Mouse (Mus musculus): ENCODE results near the gene Angptl1. TPM values are rescaled to one million over a fixed set of nuclear protein-coding genes. Genes with fewer than 3 reads are reported as not detected.

Gene Angptl1
- polyA plus RNA-seq, 1 experiment from 2014 or later, result 3.8 TPM

DNA sequence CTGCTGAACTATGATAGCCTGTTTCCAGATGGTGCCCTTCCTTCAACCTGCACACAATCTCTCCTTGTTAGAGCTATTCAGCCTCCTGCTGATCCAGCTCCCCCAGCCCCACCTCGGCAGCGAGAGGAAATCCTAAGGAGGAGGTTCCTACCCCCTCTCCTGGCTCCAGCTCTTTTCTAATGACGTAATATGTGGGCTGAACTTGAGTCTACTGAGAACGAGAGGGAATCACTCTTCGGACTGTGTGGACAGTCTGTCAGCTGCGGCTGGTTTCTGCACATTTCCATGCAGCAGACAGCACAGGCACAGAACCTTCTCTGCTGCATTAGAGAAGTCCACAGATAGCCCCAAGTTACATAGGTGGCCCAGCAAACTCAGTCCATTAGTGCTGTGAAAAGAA is 333 bp downstream of the Angptl1 start:
- peak overlapping the region; percentile 45 for H3K27ac ChIP-seq (ENCODE audit: low read length)
- 11% methylated on average over 6 of the region's 6 CpGs for whole genome bisulfite sequencing
- no peaks in the 10 kb centered on the region for H3K9me3 ChIP-seq (replicated peaks; ENCODE audit: control insufficient read depth, low read length)
- no peaks in the 10 kb centered on the region for H3K36me3 ChIP-seq (ENCODE audit: control insufficient read depth, insufficient read depth)
- peak; percentile 86 for ATAC-seq (replicated peaks; ENCODE audit: extremely low read depth, insufficient read depth, low FRiP score)
- H3K9ac ChIP-seq (ENCODE audit: low read length), result peak overlapping the region; percentile 55; the same call in 1 of the 2 replicates
- H3K4me3 ChIP-seq (ENCODE audit: low read length), result peak overlapping the region; percentile 34
- H3K27me3 ChIP-seq (ENCODE audit: control insufficient read depth, insufficient read depth, low read length), result no peaks in the 10 kb centered on the region
- H3K4me1 ChIP-seq (ENCODE audit: control insufficient read depth, insufficient read depth, low read length), result peaks cover 19% of the 10 kb centered on the region
- H3K4me2 ChIP-seq (ENCODE audit: low read depth, low read length), result peak overlapping the region; percentile 59

DNA sequence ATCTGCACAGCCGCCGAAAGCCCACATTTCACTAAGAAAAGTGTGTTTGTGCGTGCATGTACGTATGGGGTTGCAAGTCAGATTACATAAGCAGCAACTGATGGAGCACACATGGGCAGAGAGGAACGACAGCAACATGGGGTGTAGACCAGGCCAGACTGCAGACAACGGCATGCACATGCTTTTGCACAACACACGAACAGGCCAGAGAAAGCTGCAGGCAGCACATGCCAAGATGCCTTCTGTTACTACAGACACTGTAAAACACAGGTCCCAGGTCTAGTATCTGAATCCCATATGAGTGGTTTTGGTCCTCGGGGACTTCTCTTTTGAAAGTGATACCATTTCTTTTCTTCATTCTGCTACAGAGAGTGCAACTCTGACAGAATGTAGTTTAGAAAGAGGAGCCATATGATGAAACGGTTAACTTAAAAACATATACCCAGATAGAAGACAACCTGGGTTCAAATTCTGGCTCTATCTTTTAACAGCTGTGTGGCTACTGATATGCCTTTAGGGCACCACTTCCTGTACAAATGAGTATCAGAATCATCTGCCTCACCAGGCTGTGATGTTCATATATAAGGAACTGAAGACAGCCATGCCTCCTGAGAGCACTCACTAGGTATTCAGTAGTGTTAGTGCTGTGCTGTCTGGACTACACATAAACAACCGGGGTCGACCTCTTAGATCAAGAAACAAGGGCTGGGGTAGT is 3.4 kb downstream of the Angptl1 start:
- Histone ChIP-seq H3K4me1 (ENCODE audit: control insufficient read depth, insufficient read depth, low read length) (peaks cover 25% of the 10 kb centered on the region), H3K4me2 (ENCODE audit: low read depth, low read length) (no peak overlapping the region), H3K27me3 (ENCODE audit: control insufficient read depth, insufficient read depth, low read length) (no peaks in the 10 kb centered on the region), H3K9ac (ENCODE audit: low read length) (no peak overlapping the region), H3K27ac (ENCODE audit: low read length) (no peak overlapping the region), H3K9me3 (replicated peaks; ENCODE audit: control insufficient read depth, low read length) (no peaks in the 10 kb centered on the region), H3K4me3 (ENCODE audit: low read length) (no peak overlapping the region), H3K36me3 (ENCODE audit: control insufficient read depth, insufficient read depth) (no peaks in the 10 kb centered on the region)
- no peak for ATAC-seq (replicated peaks; ENCODE audit: extremely low read depth, insufficient read depth, low FRiP score)
- 74% methylated on average over 11 of the region's 11 CpGs for WGBS

DNA sequence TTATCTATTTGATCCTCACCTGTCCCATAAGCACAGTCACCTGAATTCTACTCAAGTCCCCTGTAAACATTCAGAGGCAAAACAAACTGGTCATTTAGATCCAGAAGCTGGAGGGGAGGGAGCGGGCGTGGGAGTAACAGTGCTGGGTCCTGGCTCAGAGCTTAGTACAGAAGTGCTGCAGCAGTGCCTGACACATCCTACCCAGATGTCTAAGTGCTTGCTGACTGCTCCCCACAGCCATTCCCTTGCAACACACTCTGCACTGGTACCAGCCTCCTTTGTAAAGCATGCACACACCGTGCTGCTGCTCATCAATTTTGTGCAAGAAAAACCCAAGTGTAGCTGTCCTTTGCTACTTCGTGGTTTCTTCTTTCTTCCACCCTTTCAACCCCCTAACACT is 8.7 kb downstream of the Angptl1 start:
- H3K9me3 ChIP-seq (replicated peaks; ENCODE audit: control insufficient read depth, low read length), result no peaks in the 10 kb centered on the region
- no peak overlapping the region for H3K4me2 ChIP-seq (ENCODE audit: low read depth, low read length)
- ATAC-seq (replicated peaks; ENCODE audit: extremely low read depth, insufficient read depth, low FRiP score), result no peak

DNA sequence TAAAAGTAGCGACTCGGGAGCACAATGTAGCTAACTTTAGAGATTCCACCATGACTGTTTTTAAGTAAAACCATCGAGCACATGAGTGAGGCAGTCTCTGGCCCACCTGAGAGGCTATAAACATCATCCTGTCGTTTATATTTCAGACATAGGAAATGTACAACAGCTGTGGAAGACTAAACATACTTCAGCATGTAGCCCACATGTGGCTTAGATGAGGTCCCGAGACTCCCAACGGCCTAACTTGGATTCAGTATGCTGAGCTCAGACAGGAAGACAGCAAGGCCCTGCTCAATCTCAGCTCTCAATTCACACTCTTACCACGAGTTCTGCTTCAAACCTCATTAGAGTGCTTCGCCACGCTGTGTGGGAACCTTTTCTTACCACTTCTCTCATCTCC is 14.0 kb downstream of the Angptl1 start:
- no peak overlapping the region for H3K27ac ChIP-seq (ENCODE audit: low read length)
- no peaks in the 10 kb centered on the region for H3K36me3 ChIP-seq (ENCODE audit: control insufficient read depth, insufficient read depth)
- ATAC-seq (replicated peaks; ENCODE audit: extremely low read depth, insufficient read depth, low FRiP score), result no peak
- H3K27me3 ChIP-seq (ENCODE audit: control insufficient read depth, insufficient read depth, low read length), result no peaks in the 10 kb centered on the region
- no peaks in the 10 kb centered on the region for H3K9me3 ChIP-seq (replicated peaks; ENCODE audit: control insufficient read depth, low read length)
- H3K4me3 ChIP-seq (ENCODE audit: low read length), result no peak overlapping the region
- H3K4me1 ChIP-seq (ENCODE audit: control insufficient read depth, insufficient read depth, low read length), result no peaks in the 10 kb centered on the region
- 64% methylated on average over 9 of the region's 9 CpGs for WGBS
- no peak overlapping the region for H3K9ac ChIP-seq (ENCODE audit: low read length)
- H3K4me2 ChIP-seq (ENCODE audit: low read depth, low read length), result no peak overlapping the region

More for the DNA sequence above, 8.7 kb downstream of the Angptl1 start:
- WGBS, result 47% methylated on average over 4 of the region's 4 CpGs
- H3K27ac ChIP-seq (ENCODE audit: low read length), result no peak overlapping the region
- H3K4me1 ChIP-seq (ENCODE audit: control insufficient read depth, insufficient read depth, low read length), result peaks cover 10% of the 10 kb centered on the region
- no peak overlapping the region for H3K9ac ChIP-seq (ENCODE audit: low read length)
- H3K27me3 ChIP-seq (ENCODE audit: control insufficient read depth, insufficient read depth, low read length), result no peaks in the 10 kb centered on the region
- no peaks in the 10 kb centered on the region for H3K36me3 ChIP-seq (ENCODE audit: control insufficient read depth, insufficient read depth)
- no peak overlapping the region for H3K4me3 ChIP-seq (ENCODE audit: low read length)

DNA sequence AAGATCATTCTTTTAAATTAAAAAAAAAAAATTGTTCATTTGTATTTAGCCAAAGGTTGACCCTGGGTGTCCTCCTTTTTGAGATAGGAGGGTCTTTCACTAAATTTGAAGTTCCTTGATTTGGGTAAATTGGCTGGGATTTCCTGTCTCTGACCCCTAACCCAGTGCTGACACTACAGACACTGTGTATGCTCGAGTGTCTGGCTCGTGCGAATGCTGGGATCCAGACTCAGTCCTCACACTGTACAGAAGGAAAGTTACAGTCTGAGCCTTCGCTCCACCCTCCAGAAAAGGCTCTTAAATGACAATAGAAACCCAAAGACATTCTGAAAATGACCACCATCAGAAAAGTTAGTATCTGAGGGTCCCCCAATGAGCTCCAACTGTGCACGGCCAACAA is 14.5 kb downstream of the Angptl1 start:
- Histone ChIP-seq H3K27me3 (ENCODE audit: control insufficient read depth, insufficient read depth, low read length) (no peaks in the 10 kb centered on the region), H3K9ac (ENCODE audit: low read length) (no peak overlapping the region), H3K36me3 (ENCODE audit: control insufficient read depth, insufficient read depth) (no peaks in the 10 kb centered on the region), H3K27ac (ENCODE audit: low read length) (no peak overlapping the region), H3K4me2 (ENCODE audit: low read depth, low read length) (no peak overlapping the region), H3K9me3 (replicated peaks; ENCODE audit: control insufficient read depth, low read length) (no peaks in the 10 kb centered on the region), H3K4me3 (ENCODE audit: low read length) (no peak overlapping the region), H3K4me1 (ENCODE audit: control insufficient read depth, insufficient read depth, low read length) (no peaks in the 10 kb centered on the region)
- WGBS, result 81% methylated on average over 5 of the region's 5 CpGs
- no peak for ATAC-seq (replicated peaks; ENCODE audit: extremely low read depth, insufficient read depth, low FRiP score)

DNA sequence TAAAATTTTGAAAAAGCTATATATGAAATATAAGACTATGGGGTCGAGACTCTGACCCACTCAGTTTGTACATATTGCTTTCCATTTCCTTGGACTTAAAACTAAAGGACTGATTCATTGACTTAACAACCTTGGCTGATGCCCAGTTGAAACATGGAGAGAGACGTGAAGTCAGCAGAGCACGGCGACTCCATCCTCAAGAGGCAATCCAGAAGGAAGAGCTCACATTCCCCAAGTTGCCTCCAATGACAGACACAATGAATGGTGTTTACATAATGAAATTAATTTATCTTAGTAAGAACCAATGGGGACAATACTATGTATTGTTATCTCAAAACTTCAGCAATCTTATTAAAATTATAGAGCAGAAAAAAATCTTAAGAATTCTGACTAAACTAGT is 16.2 kb downstream of the Angptl1 start:
- ATAC-seq (replicated peaks; ENCODE audit: extremely low read depth, insufficient read depth, low FRiP score), result no peak
- Histone ChIP-seq H3K4me3 (ENCODE audit: low read length) (no peak overlapping the region), H3K27me3 (ENCODE audit: control insufficient read depth, insufficient read depth, low read length) (no peaks in the 10 kb centered on the region), H3K4me2 (ENCODE audit: low read depth, low read length) (no peak overlapping the region), H3K27ac (ENCODE audit: low read length) (no peak overlapping the region), H3K9ac (ENCODE audit: low read length) (no peak overlapping the region), H3K36me3 (ENCODE audit: control insufficient read depth, insufficient read depth) (no peaks in the 10 kb centered on the region), H3K9me3 (replicated peaks; ENCODE audit: control insufficient read depth, low read length) (no peaks in the 10 kb centered on the region), H3K4me1 (ENCODE audit: control insufficient read depth, insufficient read depth, low read length) (no peaks in the 10 kb centered on the region)
- 71% methylated on average over 4 of the region's 4 CpGs for WGBS

DNA sequence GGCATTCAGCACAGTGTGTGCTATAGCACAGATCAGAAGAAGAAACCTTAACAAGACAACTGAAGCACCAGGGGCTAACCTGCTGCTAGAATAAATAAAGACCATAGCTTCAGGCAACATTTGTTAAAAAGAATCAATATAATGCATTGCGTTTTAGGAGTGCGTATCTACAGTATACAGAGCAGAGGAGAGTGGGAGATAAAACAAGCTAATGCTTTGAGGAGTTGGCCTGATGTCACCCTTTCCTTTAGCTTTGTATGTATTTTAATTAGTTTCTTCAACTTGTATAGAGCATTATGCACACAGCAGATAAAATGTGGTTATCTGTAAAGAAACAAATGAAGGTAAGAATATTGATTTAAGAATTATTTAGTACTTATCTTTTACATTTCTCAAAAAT is 18.3 kb downstream of the Angptl1 start:
- no peak overlapping the region for H3K4me3 ChIP-seq (ENCODE audit: low read length)
- H3K36me3 ChIP-seq (ENCODE audit: control insufficient read depth, insufficient read depth), result no peaks in the 10 kb centered on the region
- no peaks in the 10 kb centered on the region for H3K9me3 ChIP-seq (replicated peaks; ENCODE audit: control insufficient read depth, low read length)
- no peak for ATAC-seq (replicated peaks; ENCODE audit: extremely low read depth, insufficient read depth, low FRiP score)
- H3K4me1 ChIP-seq (ENCODE audit: control insufficient read depth, insufficient read depth, low read length), result no peaks in the 10 kb centered on the region
- no peaks in the 10 kb centered on the region for H3K27me3 ChIP-seq (ENCODE audit: control insufficient read depth, insufficient read depth, low read length)
- H3K9ac ChIP-seq (ENCODE audit: low read length), result no peak overlapping the region
- 93% methylated on average over 2 of the region's 2 CpGs for WGBS
- H3K27ac ChIP-seq (ENCODE audit: low read length), result no peak overlapping the region
- no peak overlapping the region for H3K4me2 ChIP-seq (ENCODE audit: low read depth, low read length)

DNA sequence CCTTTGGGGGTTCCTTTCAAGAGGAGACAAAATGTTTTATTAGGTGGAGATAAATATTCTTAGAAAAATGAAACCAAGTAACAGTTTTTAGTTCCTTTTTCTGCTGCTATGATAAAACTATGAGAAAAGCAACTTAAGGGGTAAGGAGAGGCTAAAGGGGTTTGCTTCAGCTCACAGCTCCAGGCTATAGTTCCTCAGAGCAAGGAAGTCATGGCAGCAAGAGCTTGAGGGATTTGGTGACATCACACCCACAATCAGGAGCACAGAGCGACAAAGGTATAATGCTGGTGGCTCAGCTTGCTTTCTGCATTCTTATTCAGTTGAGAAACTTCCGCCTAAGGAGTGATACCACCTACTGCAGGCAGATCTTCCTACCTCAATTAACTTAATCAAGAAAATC is 20.8 kb downstream of the Angptl1 start:
- no peaks in the 10 kb centered on the region for H3K27me3 ChIP-seq (ENCODE audit: control insufficient read depth, insufficient read depth, low read length)
- H3K4me2 ChIP-seq (ENCODE audit: low read depth, low read length), result no peak overlapping the region
- peaks cover 8% of the 10 kb centered on the region for H3K4me1 ChIP-seq (ENCODE audit: control insufficient read depth, insufficient read depth, low read length)
- no peaks in the 10 kb centered on the region for H3K9me3 ChIP-seq (replicated peaks; ENCODE audit: control insufficient read depth, low read length)
- no peak for ATAC-seq (replicated peaks; ENCODE audit: extremely low read depth, insufficient read depth, low FRiP score)
- H3K9ac ChIP-seq (ENCODE audit: low read length), result no peak overlapping the region
- no peaks in the 10 kb centered on the region for H3K36me3 ChIP-seq (ENCODE audit: control insufficient read depth, insufficient read depth)
- 91% methylated on average over 2 of the region's 2 CpGs for WGBS
- H3K4me3 ChIP-seq (ENCODE audit: low read length), result no peak overlapping the region
- no peak overlapping the region for H3K27ac ChIP-seq (ENCODE audit: low read length)

DNA sequence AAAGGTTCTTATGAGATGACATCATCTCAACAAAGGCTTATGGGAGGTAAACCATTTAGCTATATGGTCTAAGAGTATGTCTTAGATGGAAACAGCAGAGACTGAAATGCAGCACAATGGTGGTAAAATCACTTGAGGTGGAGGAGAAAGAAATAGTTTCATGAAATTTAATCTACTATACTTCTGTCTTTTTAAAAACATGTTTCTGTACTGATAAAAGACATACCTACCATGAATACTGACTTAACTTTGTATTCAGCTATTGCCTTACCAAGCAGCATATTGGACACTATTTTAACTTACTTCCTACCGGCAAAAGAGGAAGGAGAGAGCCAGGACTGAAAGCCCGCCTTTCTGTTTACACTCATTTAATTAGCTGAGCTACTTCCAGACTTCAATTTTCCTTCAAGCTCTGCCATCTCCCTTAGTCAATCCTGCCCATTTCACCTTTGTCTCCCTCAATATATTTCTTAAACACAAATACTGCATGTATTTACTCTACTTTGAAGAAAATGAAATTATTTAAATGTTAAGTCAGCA is 21.4 kb downstream of the Angptl1 start:
- ATAC-seq (replicated peaks; ENCODE audit: extremely low read depth, insufficient read depth, low FRiP score), result no peak
- Histone ChIP-seq H3K9me3 (replicated peaks; ENCODE audit: control insufficient read depth, low read length) (no peaks in the 10 kb centered on the region), H3K4me1 (ENCODE audit: control insufficient read depth, insufficient read depth, low read length) (peaks cover 10% of the 10 kb centered on the region), H3K9ac (ENCODE audit: low read length) (no peak overlapping the region), H3K4me2 (ENCODE audit: low read depth, low read length) (no peak overlapping the region), H3K4me3 (ENCODE audit: low read length) (no peak overlapping the region), H3K36me3 (ENCODE audit: control insufficient read depth, insufficient read depth) (no peaks in the 10 kb centered on the region), H3K27me3 (ENCODE audit: control insufficient read depth, insufficient read depth, low read length) (no peaks in the 10 kb centered on the region), H3K27ac (ENCODE audit: low read length) (no peak overlapping the region)
- WGBS, result 92% methylated on average over 2 of the region's 2 CpGs
